Mouse (Mus musculus) kidney, postnatal 0 days (tissue): ENCODE measurements around the gene Cyp21a1. TPM values are rescaled to one million over a fixed set of nuclear protein-coding genes. Genes with fewer than 3 reads are reported as not detected.

Experiments
- ATAC-seq: fragments of 200-750 bp; cut with Nextera tagmentation; replicated peaks from 2 replicates; pipeline ENCODE4 v1.8.0; 2017; ENCODE audit warnings: low read depth, moderate number of reproducible peaks, moderate TSS enrichment, moderate library complexity; ENCODE audit not compliant: low FRiP score
- DNase-seq: peaks from one replicate; pipeline ENCODE4 v3.0.0-alpha.2; 2016; ENCODE audit warnings: low spot score
- H3K27ac ChIP-seq: fragments of 300-500 bp; sonication (generic); 2 replicates; pipeline ENCODE4 v1.5.1; 2014; ENCODE audit warnings: mild to moderate bottlenecking
- H3K27me3 ChIP-seq: fragments of 300-500 bp; sonication (generic); 2 replicates; pipeline ENCODE4 v1.6.1; 2014; ENCODE audit warnings: low read length, mixed read lengths; ENCODE audit not compliant: insufficient read depth
- H3K36me3 ChIP-seq: fragments of 300-500 bp; sonication (generic); 2 replicates; pipeline ENCODE4 v1.6.1; 2014; ENCODE audit warnings: low read length, mixed read lengths; ENCODE audit not compliant: insufficient read depth
- H3K4me1 ChIP-seq: fragments of 300-500 bp; sonication (generic); replicated peaks from 2 replicates; pipeline ENCODE4 v1.6.1; 2014; ENCODE audit warnings: antibody characterized with exemption, low read length, mixed read lengths; ENCODE audit not compliant: insufficient read depth
- H3K4me2 ChIP-seq: fragments of 300-500 bp; sonication (generic); 2 replicates; pipeline ENCODE4 v1.6.1; 2014; ENCODE audit warnings: mild to moderate bottlenecking, low read length, moderate library complexity, mixed read lengths
- H3K4me3 ChIP-seq: fragments of 300-500 bp; sonication (generic); replicated peaks from 2 replicates; pipeline ENCODE4 v1.5.1; 2014; ENCODE audit warnings: low read depth, low read length
- H3K9ac ChIP-seq: fragments of 300-500 bp; sonication (generic); 2 replicates; pipeline ENCODE4 v1.6.1; 2014; ENCODE audit warnings: low read depth, low read length
- H3K9me3 ChIP-seq: fragments of 300-500 bp; sonication (generic); replicated peaks from 2 replicates; pipeline ENCODE4 v1.6.1; 2016; ENCODE audit warnings: low read length, inconsistent platforms, mixed read lengths
- CTCF ChIP-seq: IDR thresholded peaks from 2 replicates; pipeline ENCODE4 v1.5.1; 2016; ENCODE audit warnings: antibody characterized with exemption, low read depth, mild to moderate bottlenecking, moderate library complexity
- WGBS: fragments of 180-500 bp; shearing (Covaris S2); extraction: QIAGEN DNeasy Blood & Tissue Kit; methylation state at CpG from one replicate; pipeline ENCODE4 v1.1.7; 2014; 5-methylcytosine and 5-hydroxymethylcytosine counted together
- microRNA-seq: library from miRNA; unstranded; fragments of <30 nt; microRNA quantifications from one replicate; pipeline ENCODE4, GENCODE M21; 2016
- polyA plus RNA-seq: library from polyadenylated mRNA; unstranded; fragments of >200 nt; fragmentation: Nextera tagmentation; extraction: Ambion mirVana; gene quantifications from 2 replicates; pipeline ENCODE4 v1.2.1, GENCODE M21; 2015

Cyp21a1 gene
- polyA plus RNA-seq, 1 experiment from 2014 or later = 0.20 TPM

GRCm38 (mm10) chr17:34796311-34797140 lies 7.8 kb downstream of the Cyp21a1 start:
- H3K4me1 ChIP-seq = no peaks in the 10 kb centered on the region
- no peaks in the 10 kb centered on the region for H3K9me3 ChIP-seq
- H3K9ac ChIP-seq = no peak overlapping the region
- 82% methylated on average over 8 of the region's 8 CpGs for WGBS
- no peaks in the 10 kb centered on the region for H3K36me3 ChIP-seq
- H3K4me2 ChIP-seq = no peak overlapping the region
- ATAC-seq (no peak), DNase-seq (no peak)
- H3K4me3 ChIP-seq = no peak overlapping the region
- H3K27ac ChIP-seq = no peak overlapping the region
- no peaks in the 10 kb centered on the region for H3K27me3 ChIP-seq
- no peak for TF ChIP-seq CTCF

DNA sequence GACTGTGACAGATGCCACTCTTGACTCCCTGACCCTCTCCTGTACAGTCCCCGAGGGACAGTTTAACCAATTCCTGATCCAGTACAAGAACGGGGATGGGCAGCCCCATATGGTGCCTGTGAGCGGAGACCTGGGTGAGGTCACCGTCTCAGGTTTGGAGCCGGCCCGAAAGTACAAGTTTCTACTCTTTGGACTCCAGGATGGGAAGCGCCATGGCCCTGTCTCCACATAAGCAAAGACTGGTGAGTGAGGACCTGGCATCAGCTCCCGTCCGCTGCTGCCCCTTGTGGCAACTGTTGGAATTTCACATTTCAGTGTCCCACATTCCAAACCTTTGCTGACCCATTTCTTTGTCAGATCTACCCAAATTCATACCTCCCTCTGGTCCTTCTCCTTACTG lies 8.7 kb downstream of the Cyp21a1 start:
- Histone ChIP-seq H3K9ac (no peak overlapping the region), H3K27ac (no peak overlapping the region), H3K4me3 (no peak overlapping the region), H3K4me2 (no peak overlapping the region), H3K9me3 (no peaks in the 10 kb centered on the region), H3K27me3 (no peaks in the 10 kb centered on the region), H3K4me1 (no peaks in the 10 kb centered on the region), H3K36me3 (no peaks in the 10 kb centered on the region)
- ATAC-seq = no peak; the same call in 1 of the 2 replicates
- peak; percentile 60 for TF ChIP-seq CTCF
- peak; percentile 3 for DNase-seq
- 62% methylated on average over 9 of the region's 9 CpGs for WGBS

- Histone ChIP-seq H3K4me3 (no peak overlapping the region), H3K36me3 (no peaks in the 10 kb centered on the region), H3K9me3 (no peaks in the 10 kb centered on the region), H3K27me3 (no peaks in the 10 kb centered on the region), H3K4me2 (no peak overlapping the region), H3K4me1 (no peaks in the 10 kb centered on the region), H3K27ac (no peak overlapping the region), H3K9ac (no peak overlapping the region)
- ATAC-seq (no peak), DNase-seq (no peak)
- WGBS = 86% methylated on average over 10 of the region's 10 CpGs
- TF ChIP-seq CTCF = no peak
Observed at GRCm38 (mm10) chr17:34795016-34795415, 9.3 kb downstream of the Cyp21a1 start.

DNA sequence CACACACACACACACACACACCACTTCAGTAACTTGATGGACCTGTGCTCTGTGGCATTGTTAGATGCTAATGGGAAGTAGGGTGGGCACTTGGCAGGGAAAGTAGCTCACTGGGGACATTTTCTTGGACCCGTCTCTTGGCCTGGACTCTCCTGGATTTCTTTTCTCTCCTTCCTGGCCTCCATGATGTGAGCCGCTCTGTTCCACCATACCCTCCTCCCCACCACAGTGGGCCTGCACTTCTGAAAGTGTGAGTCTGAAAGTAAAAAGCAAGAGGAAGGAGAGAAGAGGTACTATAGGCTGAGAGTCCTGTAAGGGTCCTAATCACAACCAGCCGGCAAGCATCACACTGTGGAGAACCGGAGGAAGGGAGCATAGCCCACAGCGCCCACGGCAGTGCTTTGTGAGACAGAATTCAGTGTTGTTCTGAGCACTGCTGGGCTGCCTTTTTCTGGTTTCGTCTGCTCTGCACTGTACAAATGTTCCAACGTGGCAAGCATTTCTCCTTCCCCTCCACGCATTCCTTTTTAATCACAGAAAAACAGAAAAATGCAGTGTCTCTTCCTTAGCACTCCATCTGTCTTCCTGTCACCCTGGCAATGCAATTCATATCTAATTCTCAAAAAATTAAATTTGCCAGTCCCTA lies 26.6 kb downstream of the Cyp21a1 start:
- ATAC-seq = no peak
- no peak for DNase-seq

DNA sequence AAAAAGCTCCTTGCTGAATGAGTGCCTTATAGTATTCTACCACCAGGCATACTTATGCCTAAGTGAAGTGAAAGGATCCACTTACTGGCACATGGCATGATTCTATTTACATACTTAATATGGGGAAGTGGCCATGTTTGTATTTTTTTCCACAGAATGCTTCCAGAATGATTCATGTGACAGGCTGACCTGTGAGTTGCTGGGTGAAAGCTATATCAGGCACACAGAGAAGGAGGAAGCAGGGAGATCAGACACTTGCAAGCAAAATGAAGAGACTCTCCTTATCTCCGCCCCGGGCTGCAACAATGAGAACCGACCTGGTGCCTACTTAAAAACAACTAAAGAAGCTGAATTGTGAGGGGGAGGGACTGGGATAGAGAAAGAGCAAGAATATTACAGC lies 42.9 kb downstream of the Cyp21a1 start:
- Histone ChIP-seq H3K9ac (no peak overlapping the region), H3K27ac (no peak overlapping the region), H3K27me3 (no peaks in the 10 kb centered on the region), H3K4me2 (no peak overlapping the region), H3K4me3 (no peak overlapping the region), H3K4me1 (no peaks in the 10 kb centered on the region), H3K9me3 (no peaks in the 10 kb centered on the region), H3K36me3 (no peaks in the 10 kb centered on the region)
- DNase-seq (peak; percentile 9), ATAC-seq (no peak)
- TF ChIP-seq CTCF = no peak
- 62% methylated on average over 3 of the region's 3 CpGs for WGBS

More for the DNA sequence above, 26.6 kb downstream of the Cyp21a1 start:
- no peaks in the 10 kb centered on the region for H3K27me3 ChIP-seq
- H3K4me3 ChIP-seq = no peak overlapping the region
- WGBS = 71% methylated on average over 9 of the region's 9 CpGs
- H3K4me1 ChIP-seq = no peaks in the 10 kb centered on the region
- H3K4me2 ChIP-seq = no peak overlapping the region
- TF ChIP-seq CTCF = no peak
- H3K9ac ChIP-seq = no peak overlapping the region
- H3K9me3 ChIP-seq = peaks cover 4% of the 10 kb centered on the region
- H3K27ac ChIP-seq = no peak overlapping the region
- H3K36me3 ChIP-seq = no peaks in the 10 kb centered on the region

Small RNA genes lying within 50 kb of the gene (microRNA-seq; reads per million reads assigned to microRNA genes)
- gene Gm27471 = not detected
- not detected for gene Mir6970
- gene Mir6971 = 3.2 reads per million, percentile 8 among the genes with 10 or more reads in this experiment

Other genes starting within 250 kb of the Cyp21a1 start
- 6.8 and 10.6 TPM in 2 replicates for gene Notch4, start 240.3 kb downstream of the Cyp21a1 start, polyA plus RNA-seq
- gene Gpsm3, start 214.8 kb downstream of the Cyp21a1 start, polyA plus RNA-seq = 28.5 and 29.5 TPM in 2 replicates
- gene Pbx2, start 213.3 kb downstream of the Cyp21a1 start, polyA plus RNA-seq = 13.0 and 13.2 TPM in 2 replicates
- gene Ager, start 206.7 kb downstream of the Cyp21a1 start, polyA plus RNA-seq = 7.4 and 7.9 TPM in 2 replicates
- 154 and 177 TPM in 2 replicates for gene Rnf5, start 200.9 kb downstream of the Cyp21a1 start, polyA plus RNA-seq
- 56.1 and 58.6 TPM in 2 replicates for gene Agpat1, start 200.3 kb downstream of the Cyp21a1 start, polyA plus RNA-seq
- 5.9 and 6.6 TPM in 2 replicates for gene Egfl8, start 188.6 kb downstream of the Cyp21a1 start, polyA plus RNA-seq
- gene Ppt2, start 176.1 kb downstream of the Cyp21a1 start, polyA plus RNA-seq = 62.9 and 65.5 TPM in 2 replicates
- gene Prrt1, start 175.0 kb downstream of the Cyp21a1 start, polyA plus RNA-seq = 0.36 and 0.55 TPM in 2 replicates
- 16.4 and 18.6 TPM in 2 replicates for gene Fkbpl, start 159.8 kb downstream of the Cyp21a1 start, polyA plus RNA-seq
- 62.0 and 65.8 TPM in 2 replicates for gene Atf6b, start 157.4 kb downstream of the Cyp21a1 start, polyA plus RNA-seq
- gene Tnxb, start 134.0 kb downstream of the Cyp21a1 start, polyA plus RNA-seq = 0.19 and 0.26 TPM in 2 replicates
- gene C4b, start 60.7 kb downstream of the Cyp21a1 start, polyA plus RNA-seq = 0.22 and 0.41 TPM in 2 replicates
- 30.3 and 30.8 TPM in 2 replicates for gene Stk19, start 32.4 kb upstream of the Cyp21a1 start, polyA plus RNA-seq
- 48.2 and 49.7 TPM in 2 replicates for gene Dxo, start 32.5 kb upstream of the Cyp21a1 start, polyA plus RNA-seq
- 36.8 and 37.3 TPM in 2 replicates for gene Skiv2l, start 45.6 kb upstream of the Cyp21a1 start, polyA plus RNA-seq
- gene Nelfe, start 45.8 kb upstream of the Cyp21a1 start, polyA plus RNA-seq = 73.5 and 79.5 TPM in 2 replicates
- gene Cfb, start 58.0 kb upstream of the Cyp21a1 start, polyA plus RNA-seq = 21.1 and 25.6 TPM in 2 replicates
- gene Zbtb12, start 74.9 kb upstream of the Cyp21a1 start, polyA plus RNA-seq = 2.3 and 3.4 TPM in 2 replicates
- gene Gm20547, start 77.5 kb upstream of the Cyp21a1 start, polyA plus RNA-seq = not detected in 2 replicates
- 7.0 and 7.4 TPM in 2 replicates for gene C2, start 93.7 kb upstream of the Cyp21a1 start, polyA plus RNA-seq
- gene Ehmt2, start 93.9 kb upstream of the Cyp21a1 start, polyA plus RNA-seq = 44.1 and 49.1 TPM in 2 replicates
- gene Slc44a4, start 109.9 kb upstream of the Cyp21a1 start, polyA plus RNA-seq = 24.2 and 27.3 TPM in 2 replicates
- gene Neu1, start 126.7 kb upstream of the Cyp21a1 start, polyA plus RNA-seq = 92.0 and 101 TPM in 2 replicates
- 2.2 and 2.6 TPM in 2 replicates for gene Hspa1b, start 154.7 kb upstream of the Cyp21a1 start, polyA plus RNA-seq
- not detected in 2 replicates for gene Gm20481, start 165.4 kb upstream of the Cyp21a1 start, polyA plus RNA-seq
- gene Hspa1a, start 167.6 kb upstream of the Cyp21a1 start, polyA plus RNA-seq = 22.4 and 23.5 TPM in 2 replicates
- 0.54 and 0.72 TPM in 2 replicates for gene Hspa1l, start 168.1 kb upstream of the Cyp21a1 start, polyA plus RNA-seq
- 133 and 141 TPM in 2 replicates for gene Lsm2, start 177.3 kb upstream of the Cyp21a1 start, polyA plus RNA-seq
- 61.3 and 63.3 TPM in 2 replicates for gene Vars, start 196.4 kb upstream of the Cyp21a1 start, polyA plus RNA-seq
- 0.16 and 0.20 TPM in 2 replicates for gene Vwa7, start 212.0 kb upstream of the Cyp21a1 start, polyA plus RNA-seq
- gene Sapcd1, start 223.5 kb upstream of the Cyp21a1 start, polyA plus RNA-seq = 2.3 and 3.7 TPM in 2 replicates
- 2.7 and 3.0 TPM in 2 replicates for gene Msh5, start 242.2 kb upstream of the Cyp21a1 start, polyA plus RNA-seq
- 266 and 282 TPM in 2 replicates for gene Clic1, start 245.4 kb upstream of the Cyp21a1 start, polyA plus RNA-seq